Mouse (Mus musculus): Measurements from ENCODE around the gene Pigu. TPM values are rescaled to one million over a fixed set of nuclear protein-coding genes. Genes with fewer than 3 reads are reported as not detected.
A peak's percentile ranks its signal among the peaks of the same experiment; 100 is the strongest.

The Pigu gene
- polyA plus RNA-seq, 1 experiment from 2014 or later, result 56.3 TPM

DNA sequence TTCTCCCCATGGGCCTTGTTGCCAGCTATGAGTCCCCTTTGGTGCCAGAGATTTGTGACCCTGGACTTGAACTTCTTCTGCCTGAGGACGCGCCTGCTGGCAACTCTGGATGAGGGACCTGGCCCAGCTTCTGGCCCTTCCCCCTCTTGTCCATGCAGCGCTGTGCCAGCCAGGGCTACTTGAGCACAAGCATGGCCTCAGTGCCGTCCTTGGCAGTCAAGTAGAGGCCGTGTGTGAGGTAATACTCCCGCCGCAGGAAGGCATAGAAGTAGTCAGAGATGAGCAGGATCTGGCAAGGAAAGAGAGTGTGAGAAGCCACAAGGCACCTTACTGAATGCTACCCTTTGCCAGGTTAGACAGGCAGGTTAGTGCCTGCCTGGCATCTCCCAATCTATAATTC is 78.9 kb downstream of the Pigu start:
- no peak overlapping the region for H3K27ac ChIP-seq (ENCODE audit: low read depth, low read length)
- DNase-seq (ENCODE audit: low spot score) (no peak), ATAC-seq (replicated peaks; ENCODE audit: low FRiP score) (no peak)
- H3K36me3 ChIP-seq (ENCODE audit: control insufficient read depth, insufficient read depth, low read length), result no peaks in the 10 kb centered on the region; the same call in 1 of the 2 replicates
- no peak overlapping the region for H3K4me3 ChIP-seq (ENCODE audit: low read depth, low read length)
- H3K4me1 ChIP-seq (replicated peaks; ENCODE audit: control insufficient read depth, insufficient read depth, low read length), result 0 out of 2 replicates have a peak, but pooled peaks cover 7% of the 10 kb centered on the region
- no peaks in the 10 kb centered on the region for H3K27me3 ChIP-seq (ENCODE audit: control insufficient read depth, insufficient read depth, low read length)
- H3K4me2 ChIP-seq (ENCODE audit: low read depth, low read length, severe bottlenecking), result no peak overlapping the region
- H3K9me3 ChIP-seq (ENCODE audit: control insufficient read depth, low read length), result no peaks in the 10 kb centered on the region
- WGBS, result 92% methylated on average over 7 of the region's 7 CpGs
- no peak overlapping the region for H3K9ac ChIP-seq (ENCODE audit: low read length)

DNA sequence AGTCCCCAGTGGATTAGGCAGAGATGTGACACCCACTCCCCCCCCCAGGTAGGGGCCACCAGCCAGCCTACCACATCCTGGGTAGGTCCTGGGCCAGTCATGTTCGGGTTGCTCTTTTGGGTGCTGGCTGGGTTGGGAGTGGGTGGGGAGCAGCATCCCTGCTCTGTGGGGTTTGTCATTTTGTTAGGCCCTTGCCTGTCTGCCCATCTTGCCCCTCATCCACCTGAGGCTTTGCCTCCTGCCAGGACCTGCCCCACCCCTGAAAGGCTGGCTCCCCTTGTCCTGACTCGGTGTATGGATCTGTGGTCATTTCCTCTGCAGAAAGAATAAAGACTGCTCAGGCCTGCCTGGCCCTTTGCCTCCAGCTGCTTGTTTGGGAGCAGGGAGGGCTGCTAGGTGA is 79.5 kb downstream of the Pigu start:
- H3K36me3 ChIP-seq (ENCODE audit: control insufficient read depth, insufficient read depth, low read length), result no peaks in the 10 kb centered on the region; the same call in 1 of the 2 replicates
- 0 out of 2 replicates have a peak, but pooled peaks cover 7% of the 10 kb centered on the region for H3K4me1 ChIP-seq (replicated peaks; ENCODE audit: control insufficient read depth, insufficient read depth, low read length)
- no peak overlapping the region for H3K27ac ChIP-seq (ENCODE audit: low read depth, low read length)
- no peaks in the 10 kb centered on the region for H3K9me3 ChIP-seq (ENCODE audit: control insufficient read depth, low read length)
- 79% methylated on average over 2 of the region's 2 CpGs for WGBS
- no peak overlapping the region for H3K4me3 ChIP-seq (ENCODE audit: low read depth, low read length)
- no peak overlapping the region for H3K9ac ChIP-seq (ENCODE audit: low read length)
- no peaks in the 10 kb centered on the region for H3K27me3 ChIP-seq (ENCODE audit: control insufficient read depth, insufficient read depth, low read length)
- H3K4me2 ChIP-seq (ENCODE audit: low read depth, low read length, severe bottlenecking), result no peak overlapping the region
- DNase-seq (ENCODE audit: low spot score) (no peak), ATAC-seq (replicated peaks; ENCODE audit: low FRiP score) (no peak)

- under 1% methylated on average over 36 of the region's 49 CpGs for WGBS
- DNase-seq (ENCODE audit: low spot score), result peak; percentile 84
- no peaks in the 10 kb centered on the region; the same call in 1 of the 2 replicates for H3K36me3 ChIP-seq (ENCODE audit: control insufficient read depth, insufficient read depth, low read length)
- H3K4me2 ChIP-seq (ENCODE audit: low read depth, low read length, severe bottlenecking), result peak overlapping the region; percentile 77
- H3K9me3 ChIP-seq (ENCODE audit: control insufficient read depth, low read length), result no peaks in the 10 kb centered on the region
- peak; percentile 80 for ATAC-seq (replicated peaks; ENCODE audit: low FRiP score)
- H3K4me1 ChIP-seq (replicated peaks; ENCODE audit: control insufficient read depth, insufficient read depth, low read length), result 0 out of 2 replicates have a peak, but pooled peaks cover 7% of the 10 kb centered on the region
- peak overlapping the region; percentile 87 for H3K4me3 ChIP-seq (ENCODE audit: low read depth, low read length)
- 0 out of 2 replicates have a peak overlapping the region, but pooled peaks have one; percentile 25 for H3K27ac ChIP-seq (ENCODE audit: low read depth, low read length)
- peak overlapping the region; percentile 84 for H3K9ac ChIP-seq (ENCODE audit: low read length)
- no peaks in the 10 kb centered on the region for H3K27me3 ChIP-seq (ENCODE audit: control insufficient read depth, insufficient read depth, low read length)
Measured at GRCm38 (mm10) chr2:155276621-155277175, 80.5 kb downstream of the Pigu start.

GRCm38 (mm10) chr2:155276195-155276594 is 81.0 kb downstream of the Pigu start, which contains the start of gene Map1lc3a:
TSS of gene Map1lc3a (plus strand) at chr2:155276297.
- H3K4me2 ChIP-seq (ENCODE audit: low read depth, low read length, severe bottlenecking), result peak within 1 kb of the TSS; percentile 77
- H3K27me3 ChIP-seq (ENCODE audit: control insufficient read depth, insufficient read depth, low read length), result no peaks in the 10 kb centered on the region
- H3K4me1 ChIP-seq (replicated peaks; ENCODE audit: control insufficient read depth, insufficient read depth, low read length), result 0 out of 2 replicates have a peak, but pooled peaks cover 7% of the 10 kb centered on the region
- DNase-seq (ENCODE audit: low spot score) (peak; percentile 97), ATAC-seq (replicated peaks; ENCODE audit: low FRiP score) (peak; percentile 90)
- H3K4me3 ChIP-seq (ENCODE audit: low read depth, low read length), result peak within 1 kb of the TSS; percentile 87
- no peaks in the 10 kb centered on the region for H3K9me3 ChIP-seq (ENCODE audit: control insufficient read depth, low read length)
- no peaks in the 10 kb centered on the region; the same call in 1 of the 2 replicates for H3K36me3 ChIP-seq (ENCODE audit: control insufficient read depth, insufficient read depth, low read length)
- WGBS, result 3% methylated on average over 43 of the region's 47 CpGs
- H3K27ac ChIP-seq (ENCODE audit: low read depth, low read length), result 0 out of 2 replicates have a peak within 1 kb of the TSS, but pooled peaks have one; percentile 25
- H3K9ac ChIP-seq (ENCODE audit: low read length), result peak within 1 kb of the TSS; percentile 84

GRCm38 (mm10) chr2:155273603-155274002 is 83.6 kb downstream of the Pigu start:
- WGBS, result 90% methylated on average over 8 of the region's 8 CpGs
- Histone ChIP-seq H3K9me3 (ENCODE audit: control insufficient read depth, low read length) (no peaks in the 10 kb centered on the region), H3K36me3 (ENCODE audit: control insufficient read depth, insufficient read depth, low read length) (no peaks in the 10 kb centered on the region; the same call in 1 of the 2 replicates), H3K4me2 (ENCODE audit: low read depth, low read length, severe bottlenecking) (no peak overlapping the region), H3K27ac (ENCODE audit: low read depth, low read length) (no peak overlapping the region), H3K9ac (ENCODE audit: low read length) (no peak overlapping the region), H3K4me3 (ENCODE audit: low read depth, low read length) (no peak overlapping the region), H3K27me3 (ENCODE audit: control insufficient read depth, insufficient read depth, low read length) (no peaks in the 10 kb centered on the region), H3K4me1 (replicated peaks; ENCODE audit: control insufficient read depth, insufficient read depth, low read length) (0 out of 2 replicates have a peak, but pooled peaks cover 7% of the 10 kb centered on the region)
- ATAC-seq (replicated peaks; ENCODE audit: low FRiP score) (no peak), DNase-seq (ENCODE audit: low spot score) (no peak)

DNA sequence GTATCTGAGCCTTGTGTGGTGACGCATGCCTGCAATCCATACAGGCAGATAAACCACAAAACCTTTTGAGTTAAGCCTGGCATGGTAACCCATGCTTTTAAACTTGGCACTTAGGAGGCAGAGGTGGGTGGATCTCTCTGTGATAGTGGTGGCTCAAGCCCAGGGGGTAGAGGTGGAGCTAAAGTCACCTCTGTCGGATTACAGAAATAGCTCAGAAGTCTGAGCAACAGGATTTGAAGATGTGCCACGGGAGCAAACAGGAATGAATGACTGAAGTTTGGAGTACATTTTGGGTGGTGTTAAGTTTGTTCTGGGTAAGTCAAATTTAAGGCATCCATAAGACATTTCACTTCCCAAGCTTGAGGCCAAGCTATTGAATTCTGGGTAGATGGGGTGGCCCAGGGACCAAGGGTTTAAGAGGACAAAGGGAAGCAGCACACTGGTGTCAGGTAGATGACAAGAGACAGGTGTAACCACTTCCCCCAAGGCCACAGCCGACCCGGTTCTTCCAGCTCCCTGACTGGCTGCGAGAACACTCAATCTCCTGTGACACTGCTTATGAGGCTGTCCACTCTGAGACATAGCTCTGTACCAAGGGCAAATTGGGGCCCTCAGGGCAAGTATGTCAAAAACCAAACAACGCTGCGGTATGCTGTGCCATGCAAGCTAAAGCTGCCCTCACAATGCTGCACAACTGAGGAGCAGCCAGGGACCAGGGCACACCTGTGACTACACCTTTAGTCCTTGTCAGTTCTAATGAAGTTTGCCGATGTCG is 84.6 kb downstream of the Pigu start:
- ATAC-seq (replicated peaks; ENCODE audit: low FRiP score) (no peak), DNase-seq (ENCODE audit: low spot score) (no peak)
- Histone ChIP-seq H3K4me2 (ENCODE audit: low read depth, low read length, severe bottlenecking) (no peak overlapping the region), H3K9ac (ENCODE audit: low read length) (no peak overlapping the region), H3K4me3 (ENCODE audit: low read depth, low read length) (no peak overlapping the region), H3K27ac (ENCODE audit: low read depth, low read length) (no peak overlapping the region), H3K36me3 (ENCODE audit: control insufficient read depth, insufficient read depth, low read length) (no peaks in the 10 kb centered on the region), H3K27me3 (ENCODE audit: control insufficient read depth, insufficient read depth, low read length) (no peaks in the 10 kb centered on the region), H3K9me3 (ENCODE audit: control insufficient read depth, low read length) (no peaks in the 10 kb centered on the region), H3K4me1 (replicated peaks; ENCODE audit: control insufficient read depth, insufficient read depth, low read length) (0 out of 2 replicates have a peak, but pooled peaks cover 6% of the 10 kb centered on the region)
- 79% methylated on average over 10 of the region's 10 CpGs for WGBS

- WGBS, result 83% methylated on average over 6 of the region's 6 CpGs
- Histone ChIP-seq H3K4me3 (ENCODE audit: low read depth, low read length) (no peak overlapping the region), H3K27ac (ENCODE audit: low read depth, low read length) (no peak overlapping the region), H3K9ac (ENCODE audit: low read length) (no peak overlapping the region), H3K4me1 (replicated peaks; ENCODE audit: control insufficient read depth, insufficient read depth, low read length) (no peaks in the 10 kb centered on the region), H3K36me3 (ENCODE audit: control insufficient read depth, insufficient read depth, low read length) (no peaks in the 10 kb centered on the region), H3K9me3 (ENCODE audit: control insufficient read depth, low read length) (no peaks in the 10 kb centered on the region), H3K27me3 (ENCODE audit: control insufficient read depth, insufficient read depth, low read length) (no peaks in the 10 kb centered on the region), H3K4me2 (ENCODE audit: low read depth, low read length, severe bottlenecking) (no peak overlapping the region)
- no peak for ATAC-seq (replicated peaks; ENCODE audit: low FRiP score)
- no peak for DNase-seq (ENCODE audit: low spot score)
Measured at GRCm38 (mm10) chr2:155271957-155272356, 85.3 kb downstream of the Pigu start.

DNA sequence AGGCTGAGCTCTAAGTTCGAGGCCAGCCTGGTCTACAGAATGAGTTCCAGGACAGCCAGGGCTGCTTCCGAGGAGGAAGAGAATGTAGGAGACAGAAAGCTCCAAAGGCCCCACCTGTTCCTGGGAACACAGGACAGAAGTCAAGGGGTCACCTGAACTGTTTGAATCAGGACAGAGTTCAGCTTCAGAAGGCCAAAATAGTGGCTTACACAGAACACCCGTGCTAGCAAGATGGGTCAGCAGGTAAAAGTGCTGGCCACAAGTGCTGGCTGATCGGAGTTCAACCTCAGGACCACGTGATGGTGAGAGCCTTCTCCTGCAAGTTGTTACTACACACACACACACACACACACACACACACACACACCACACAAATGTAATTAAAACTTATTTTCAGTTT is 90.3 kb downstream of the Pigu start:
- DNase-seq (ENCODE audit: low spot score) (no peak), ATAC-seq (replicated peaks; ENCODE audit: low FRiP score) (no peak)
- Histone ChIP-seq H3K4me1 (replicated peaks; ENCODE audit: control insufficient read depth, insufficient read depth, low read length) (no peaks in the 10 kb centered on the region), H3K27me3 (ENCODE audit: control insufficient read depth, insufficient read depth, low read length) (no peaks in the 10 kb centered on the region), H3K9ac (ENCODE audit: low read length) (no peak overlapping the region), H3K36me3 (ENCODE audit: control insufficient read depth, insufficient read depth, low read length) (no peaks in the 10 kb centered on the region), H3K4me3 (ENCODE audit: low read depth, low read length) (no peak overlapping the region), H3K4me2 (ENCODE audit: low read depth, low read length, severe bottlenecking) (no peak overlapping the region), H3K27ac (ENCODE audit: low read depth, low read length) (no peak overlapping the region), H3K9me3 (ENCODE audit: control insufficient read depth, low read length) (no peaks in the 10 kb centered on the region)
- WGBS, result 81% methylated on average over 5 of the region's 5 CpGs

Data from forebrain, embryonic 11.5 days (tissue).